Mouse (Mus musculus) telencephalon, adult 2 months (tissue): ENCODE data around the gene Ssh2.

Experiments used
- DNase-seq: peaks from one replicate; pipeline ENCODE4 v3.0.0-alpha.2; 2011; ENCODE audit warnings: low read depth, low spot score

Gene Ssh2

GRCm38 (mm10) chr11:77215951-77216760, at the start of gene Ssh2:
Ssh2 (plus strand) TSS chr11:77216287.
- peak; percentile 71 for DNase-seq

DNA sequence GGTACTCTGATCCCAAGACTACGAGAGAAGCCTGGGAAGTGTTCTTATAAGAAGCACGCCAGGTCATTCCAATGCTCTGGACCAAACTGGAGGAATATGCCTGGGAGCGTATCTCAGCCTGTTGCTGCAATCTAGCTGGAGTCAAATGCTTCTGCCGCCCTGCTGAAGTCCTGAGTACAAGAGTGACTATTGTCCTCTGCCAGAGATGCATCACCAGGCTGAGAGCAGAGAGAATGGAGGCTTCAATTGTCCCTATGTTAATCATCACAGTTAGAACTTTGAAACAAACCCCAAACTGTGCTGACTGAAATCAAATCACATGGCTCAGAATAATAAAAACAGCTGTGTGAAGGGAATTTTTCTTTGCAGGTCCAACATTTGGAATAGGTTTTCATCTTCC, 42.4 kb upstream of the Ssh2 start:
- peak; percentile 76 for DNase-seq

- DNase-seq: peak; percentile 58
Observed at GRCm38 (mm10) chr11:77174531-77174930, 41.6 kb upstream of the Ssh2 start.

- peak; percentile 8 for DNase-seq
Observed at GRCm38 (mm10) chr11:77179771-77180170, 36.3 kb upstream of the Ssh2 start.

- peak; percentile 55 for DNase-seq
Observed at GRCm38 (mm10) chr11:77180886-77181285, 35.2 kb upstream of the Ssh2 start.

DNA sequence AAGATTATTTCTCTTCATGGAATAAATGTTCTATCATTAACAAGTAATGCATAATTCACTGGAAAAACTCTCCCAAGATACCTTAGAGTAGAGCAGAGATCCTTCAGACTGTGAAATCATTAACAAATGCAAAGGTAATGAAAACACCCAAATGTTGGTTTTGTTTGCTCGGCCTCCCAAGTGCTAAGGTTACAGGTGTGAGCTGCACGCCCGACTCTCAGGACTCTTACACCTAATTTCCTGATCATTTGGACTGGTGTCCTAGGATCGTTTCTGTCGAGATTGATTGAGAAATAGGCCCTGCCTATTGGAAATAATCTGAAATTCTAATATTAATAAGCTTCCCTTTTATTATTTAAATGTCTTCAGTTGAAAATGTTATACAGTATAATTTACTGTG, 34.6 kb upstream of the Ssh2 start:
- no peak for DNase-seq

DNA sequence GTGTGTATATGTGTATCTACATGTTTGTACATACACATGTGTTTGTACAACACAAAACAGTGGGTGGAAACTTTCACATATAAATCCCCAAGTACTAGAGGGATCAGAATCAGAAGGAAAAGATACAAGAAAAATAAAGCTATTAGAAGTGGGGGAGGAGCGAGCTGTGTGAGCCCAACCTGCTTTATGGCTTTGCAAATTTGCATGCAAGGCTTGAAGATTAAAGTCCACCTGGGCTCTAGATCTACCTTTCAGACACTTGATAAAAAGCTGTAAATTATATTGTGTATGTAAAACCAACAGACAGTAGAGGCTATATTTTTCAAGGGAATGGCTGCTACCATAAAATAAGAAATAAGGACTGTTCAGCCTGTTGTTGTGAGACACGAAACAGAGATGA, 34.0 kb upstream of the Ssh2 start:
- no peak for DNase-seq

DNA sequence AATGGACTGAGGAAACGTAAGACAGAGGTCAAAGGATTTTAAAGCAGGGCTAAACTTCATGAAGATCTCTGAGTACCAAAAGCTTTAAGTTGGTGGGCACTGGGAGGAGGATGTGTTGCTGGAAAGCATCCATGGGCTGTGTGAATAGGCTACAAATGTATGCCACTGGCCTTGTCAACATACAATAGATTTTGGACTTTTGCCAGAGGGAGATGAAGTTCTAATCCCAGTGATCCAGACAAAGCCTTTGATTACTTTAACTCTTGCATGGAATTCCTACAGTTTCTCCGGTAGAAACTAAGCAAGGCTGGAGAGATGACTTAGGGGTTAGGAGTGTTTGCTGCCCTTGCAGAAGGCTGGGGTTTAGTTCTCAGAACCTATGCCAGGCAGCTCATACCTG, 33.5 kb upstream of the Ssh2 start:
- no peak for DNase-seq

- DNase-seq: no peak
Observed at GRCm38 (mm10) chr11:77184926-77185325, 31.2 kb upstream of the Ssh2 start.

DNA sequence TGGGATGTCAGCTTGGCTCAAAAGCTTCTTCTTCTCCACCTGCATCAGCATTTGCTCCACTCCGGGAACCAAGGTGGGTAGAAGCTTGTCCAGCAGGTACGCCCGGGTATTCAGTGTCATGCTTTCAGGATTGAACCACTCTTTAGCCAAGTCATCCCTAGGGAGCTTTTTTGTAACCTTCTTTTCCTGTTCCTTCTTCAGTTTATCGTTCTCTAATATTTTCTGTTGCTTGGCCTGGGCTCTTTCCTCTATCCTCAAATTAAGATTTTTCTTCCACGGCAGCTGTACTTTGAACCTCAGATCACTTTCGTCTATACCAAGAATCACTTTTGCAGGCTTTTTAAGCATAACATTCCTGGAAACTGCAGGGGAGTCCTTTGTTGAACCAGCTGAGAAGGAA, 27.2 kb upstream of the Ssh2 start, which contains the start of gene Efcab5:
Gene Efcab5 (minus strand): TSS at position 101 of the 400 bp plus-strand sequence.
- no peak for DNase-seq

DNA sequence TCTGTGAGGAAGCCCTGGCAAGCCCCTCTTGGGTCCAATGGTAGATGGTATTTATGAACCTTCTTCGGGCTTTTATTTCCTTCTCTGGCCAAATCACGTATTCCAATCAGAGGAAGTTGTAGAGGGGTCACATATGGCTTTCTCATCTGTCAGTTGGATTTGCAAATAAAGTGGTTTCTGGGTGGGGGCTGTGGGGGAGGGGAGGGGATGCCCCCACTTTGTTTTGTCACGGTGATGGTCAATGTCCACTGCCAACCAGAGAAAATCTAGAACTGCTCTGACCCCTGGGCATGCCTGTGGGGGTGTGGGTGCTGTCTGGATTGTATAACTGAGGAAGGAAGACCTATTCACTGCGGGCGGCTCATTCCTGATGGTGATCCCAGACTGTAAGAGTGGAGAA, 22.7 kb upstream of the Ssh2 start:
- DNase-seq: no peak

DNA sequence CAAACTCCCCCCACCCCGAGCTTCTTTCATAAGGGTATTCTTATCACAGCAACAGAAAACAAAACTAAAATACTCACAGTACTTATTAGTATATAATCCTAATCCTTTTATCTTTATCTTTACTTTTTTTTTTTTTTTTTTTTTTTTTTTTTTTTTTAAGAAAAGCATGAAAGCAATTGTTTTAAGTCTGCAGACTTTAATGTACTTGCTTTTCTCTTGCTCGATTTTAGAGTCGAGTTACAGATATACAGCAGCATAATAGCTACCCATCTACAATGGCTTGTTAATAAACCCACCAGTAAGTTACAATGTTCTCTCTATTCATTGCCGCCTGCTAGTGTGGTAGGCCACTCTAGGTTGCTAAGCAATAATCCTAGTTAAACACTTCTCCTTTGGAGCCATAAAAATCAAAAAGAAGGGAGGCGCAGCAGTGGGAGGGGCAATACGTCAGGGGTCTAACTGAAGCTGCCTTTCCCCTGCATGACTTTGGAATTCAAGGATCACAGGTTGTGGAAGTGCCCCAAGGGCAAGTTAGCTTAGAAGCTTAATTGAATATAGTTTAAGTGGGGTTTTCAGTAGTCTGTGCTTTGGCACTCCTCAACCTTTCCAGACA, 22.0 kb upstream of the Ssh2 start:
- no peak for DNase-seq

DNA sequence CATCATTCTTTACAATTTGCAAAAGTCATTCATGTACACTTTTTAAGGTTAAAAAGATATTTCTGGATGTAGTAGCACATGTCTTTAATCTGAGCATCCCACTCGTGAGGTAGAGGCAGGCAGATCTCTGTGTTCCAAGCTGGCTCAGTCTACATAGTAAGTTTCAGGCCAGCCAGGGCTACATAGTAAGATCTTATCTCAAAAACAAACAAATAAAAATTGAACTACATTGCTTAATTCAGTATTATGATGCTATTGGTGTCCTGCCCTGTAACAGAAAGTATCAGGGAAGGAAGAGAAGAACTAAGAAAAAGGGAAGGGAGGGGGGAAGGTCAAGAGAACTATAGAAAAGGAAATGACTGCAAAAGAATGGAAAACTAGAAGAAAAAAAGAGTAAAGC, 21.3 kb upstream of the Ssh2 start:
- no peak for DNase-seq

GRCm38 (mm10) chr11:77195360-77196109, 20.6 kb upstream of the Ssh2 start:
- DNase-seq: no peak

DNA sequence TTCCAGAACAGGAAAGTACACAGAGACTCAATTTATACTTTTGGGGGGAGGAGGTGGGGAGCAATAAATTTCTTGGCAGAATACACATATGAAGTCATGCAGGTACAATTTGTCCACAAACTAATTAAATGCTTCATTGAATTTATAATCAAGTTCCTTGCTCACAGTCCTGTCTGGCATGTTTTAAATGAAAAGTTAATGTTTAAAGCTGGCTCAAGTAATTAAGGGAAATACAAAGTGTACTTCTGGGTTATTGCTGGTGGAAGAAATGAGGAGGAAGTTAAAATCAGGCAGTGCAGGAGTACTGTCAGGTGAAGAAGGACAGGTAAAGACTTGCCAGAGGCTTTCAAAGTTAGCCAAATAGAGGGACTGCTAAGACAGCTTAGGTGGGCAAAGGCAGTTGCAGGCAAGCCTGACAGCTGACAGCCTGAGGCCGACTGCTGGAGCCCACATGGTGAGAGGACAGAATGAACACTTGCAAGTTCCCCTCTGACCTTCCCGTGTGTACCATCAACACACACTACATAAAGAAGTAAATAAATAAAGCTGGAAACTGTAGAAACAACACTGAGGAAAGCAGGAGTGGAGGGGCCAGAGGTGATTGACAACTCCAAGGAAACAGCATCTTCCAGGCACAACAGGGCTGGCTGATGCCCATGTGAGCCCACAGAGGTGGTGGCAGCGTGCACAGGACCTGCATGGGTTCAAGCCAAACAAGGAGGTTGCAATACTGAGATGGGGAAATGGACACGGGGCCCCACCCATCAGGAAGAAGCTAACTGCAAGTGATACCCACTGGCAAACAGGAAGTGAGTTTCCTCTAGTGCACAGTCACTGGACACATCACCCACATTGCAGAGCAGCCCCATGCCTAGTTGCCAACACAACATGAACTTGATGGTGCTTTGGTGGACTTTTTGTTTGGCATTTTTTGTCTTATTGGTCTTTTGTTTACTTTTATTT, 19.6 kb upstream of the Ssh2 start:
- DNase-seq: no peak

DNA sequence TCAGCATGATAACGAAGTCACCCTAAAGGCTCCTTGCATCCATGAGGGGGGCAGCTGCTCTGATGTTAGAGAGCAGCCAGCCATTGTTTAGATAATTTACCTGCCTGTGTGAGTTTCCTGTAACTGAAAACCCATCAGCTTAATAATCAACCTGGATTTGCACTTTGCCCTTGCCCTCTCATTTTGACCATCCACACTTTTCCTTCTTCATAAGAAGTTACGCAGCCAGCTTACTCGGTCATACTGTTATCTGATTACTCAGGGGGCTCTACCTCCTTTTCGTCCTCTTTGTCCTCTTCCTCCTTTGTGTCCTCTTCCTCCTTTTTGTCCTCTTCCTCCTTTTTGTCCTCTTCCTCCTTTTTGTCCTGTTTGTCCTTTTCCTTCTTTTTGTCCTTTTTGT, 16.5 kb upstream of the Ssh2 start:
- no peak for DNase-seq

DNA sequence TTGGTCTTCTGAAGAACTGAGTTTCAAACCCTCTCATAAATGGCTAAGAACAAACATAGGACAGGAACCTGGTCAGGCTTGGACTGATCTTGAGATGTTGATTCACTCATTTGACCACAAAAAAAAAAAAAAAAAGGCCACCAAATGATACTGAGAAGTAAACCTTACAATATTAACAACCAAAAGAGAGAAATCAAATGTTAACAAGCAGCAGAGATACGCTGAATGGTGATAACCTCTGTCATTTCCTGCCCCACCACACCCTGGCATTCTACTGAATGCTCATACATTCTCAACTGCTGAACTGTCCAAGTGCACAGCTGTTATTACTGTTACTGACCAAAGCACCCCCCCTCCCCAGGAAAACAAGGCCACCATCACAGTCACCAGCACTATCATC, 15.4 kb upstream of the Ssh2 start:
- DNase-seq: no peak

- DNase-seq: no peak
Observed at GRCm38 (mm10) chr11:77214142-77214692, 1.9 kb upstream of the Ssh2 start.

DNA sequence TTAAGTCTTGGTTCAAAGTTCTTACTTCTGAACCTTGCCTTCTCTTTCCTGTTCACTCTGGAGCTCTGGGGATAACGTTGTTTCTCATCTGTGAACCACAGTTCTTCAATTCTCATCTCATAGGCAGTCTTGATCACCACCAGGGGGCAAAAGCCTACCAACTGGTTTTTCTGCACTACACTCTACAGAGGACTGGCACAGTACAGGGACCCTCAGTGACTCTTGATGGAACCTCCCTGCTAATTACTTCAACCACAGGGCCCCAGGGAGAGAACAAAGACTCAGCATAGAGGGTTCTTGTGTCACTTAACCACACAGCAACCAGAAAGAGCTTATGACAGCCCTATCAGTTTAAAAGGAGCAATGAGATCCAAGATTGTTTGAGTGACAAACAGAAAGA, 1.3 kb upstream of the Ssh2 start:
- peak; percentile 44 for DNase-seq

GRCm38 (mm10) chr11:77215483-77215882, 604 bp upstream of the Ssh2 start:
- DNase-seq: peak; percentile 3

DNA sequence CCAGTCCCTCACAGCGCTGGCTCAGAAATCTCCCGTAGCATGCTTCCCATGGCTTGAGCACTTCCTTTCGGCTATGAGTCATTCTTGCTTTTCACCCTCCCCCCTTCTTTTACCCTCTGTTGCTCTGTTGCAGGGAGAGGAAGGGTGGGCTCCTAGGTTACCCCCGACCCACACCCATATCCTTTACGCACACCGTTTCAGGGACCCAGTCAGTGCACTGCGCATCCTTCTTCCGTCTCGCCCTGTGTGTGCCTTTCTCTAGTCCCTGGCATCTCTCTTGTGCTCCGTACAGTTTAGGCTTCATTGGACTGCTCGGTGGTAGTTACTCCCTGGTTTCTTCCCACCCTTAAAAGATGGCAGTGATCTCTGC, 659 bp downstream of the Ssh2 start:
- DNase-seq: peak; percentile 34
